Mouse (Mus musculus): ENCODE results near the gene Klk14.
"Not testable (repeated sequence)": the region's sequence is repeated elsewhere in the genome, so short reads cannot be mapped to it uniquely, and the experiment has no call there.

- TF ChIP-seq CTCF (IDR thresholded peaks at IDR 0.05; ENCODE audit: borderline replicate concordance, extremely low read depth, insufficient read depth, insufficient read length); POLR2A (IDR thresholded peaks at IDR 0.05; ENCODE audit: borderline replicate concordance, extremely low read depth, insufficient read depth, insufficient read length, poor library complexity, severe bottlenecking): not testable (repeated sequence)
These were observed 23.0 kb upstream of the Klk14 start for GRCm38 (mm10) chr7:43667221-43667620.
